In genomic region chr11:103774228-103774530, GRCm38 (mm10) we compare ENCODE assay signal across 8 mouse cellular contexts. TPM values are rescaled to one million over a fixed set of nuclear protein-coding genes. Genes with fewer than 3 reads are reported as not detected.
DNase-seq lines count a peak whose midpoint lies in the region; ATAC-seq and TF ChIP-seq lines count a peak whose summit lies in the region.
"Had no signal": no experiment of that assay in that cellular context is flagged by ENCODE, and none has a peak within 500 bp of the region (broad histone marks: within the 10 kb centered on the region; RNA-seq: fewer than 3 reads in every experiment).

No protein-coding gene starts in this region.

- DNase-seq in lung, embryonic 14.5 days, result no peak
- no peak for DNase-seq in lung, postnatal 14 days
- DNase-seq in limb, embryonic 11.5 days (ENCODE audit: low spot score), result peak; percentile 68
- DNase-seq in left cerebral cortex, adult 8-10 months (ENCODE audit: low spot score in 2 of 2), result no peak
- DNase-seq in cerebellum, postnatal 36 days, result no peak
- DNase-seq: kidney, adult 2 months had no signal

- no peaks in the 10 kb centered on the region for H3K9me3 ChIP-seq in lung, embryonic 14.5 days (ENCODE audit: low read depth, low read length)
- H3K9me3 ChIP-seq in forebrain, embryonic 13.5 days (replicated peaks), result no peaks in the 10 kb centered on the region
- H3K9me3 ChIP-seq in limb, embryonic 11.5 days (ENCODE audit: control insufficient read depth, low read length), result no peaks in the 10 kb centered on the region

- TF ChIP-seq CTCF in lung, embryonic 14.5 days (IDR thresholded peaks at IDR 0.05; ENCODE audit: low read depth), result no peak
- no peak for TF ChIP-seq CTCF in small intestine, adult 2 months (IDR thresholded peaks at IDR 0.05; ENCODE audit: extremely low read depth, insufficient read length, insufficient replicate concordance, low read depth, low read length)

- H3K27ac ChIP-seq in lung, embryonic 14.5 days (ENCODE audit: low read depth), result no peak overlapping the region
- H3K27ac ChIP-seq in forebrain, embryonic 13.5 days, result no peak overlapping the region
- H3K27ac ChIP-seq in limb, embryonic 11.5 days (replicated peaks; ENCODE audit: low read depth, low read length), result no peak overlapping the region
- no peak overlapping the region for H3K27ac ChIP-seq in small intestine, adult 2 months (ENCODE audit: insufficient read depth, low read depth, low read length)

- peak overlapping the region; percentile 48 for H3K4me2 ChIP-seq in lung, embryonic 14.5 days
- H3K4me2 ChIP-seq in forebrain, embryonic 13.5 days, result peak overlapping the region; percentile 66
- peak overlapping the region; percentile 41 for H3K4me2 ChIP-seq in limb, embryonic 11.5 days (ENCODE audit: low read depth, severe bottlenecking)

- H3K36me3 ChIP-seq in lung, embryonic 14.5 days (ENCODE audit: insufficient read depth), result no peaks in the 10 kb centered on the region
- no peaks in the 10 kb centered on the region for H3K36me3 ChIP-seq in forebrain, embryonic 13.5 days (ENCODE audit: poor library complexity, severe bottlenecking)
- H3K36me3 ChIP-seq in limb, embryonic 11.5 days (ENCODE audit: control insufficient read depth, insufficient read depth, low read length), result no peaks in the 10 kb centered on the region
- no peaks in the 10 kb centered on the region for H3K36me3 ChIP-seq in small intestine, adult 2 months (ENCODE audit: control insufficient read depth, insufficient read depth, low read length)

- H3K27me3 ChIP-seq in lung, embryonic 14.5 days (ENCODE audit: insufficient read depth, low read length), result peaks cover 77% of the 10 kb centered on the region
- H3K27me3 ChIP-seq in forebrain, embryonic 13.5 days, result peaks cover 88% of the 10 kb centered on the region
- peaks cover 77% of the 10 kb centered on the region for H3K27me3 ChIP-seq in limb, embryonic 11.5 days (ENCODE audit: control insufficient read depth, insufficient read depth, low read length)
- peaks cover 32% of the 10 kb centered on the region for H3K27me3 ChIP-seq in small intestine, adult 2 months (ENCODE audit: control insufficient read depth, insufficient read depth, low read length)

- no peaks in the 10 kb centered on the region for H3K4me1 ChIP-seq in lung, embryonic 14.5 days (ENCODE audit: insufficient read depth)
- H3K4me1 ChIP-seq in forebrain, embryonic 13.5 days, result peaks cover 36% of the 10 kb centered on the region
- H3K4me1 ChIP-seq in limb, embryonic 11.5 days (ENCODE audit: control insufficient read depth, insufficient read depth, low read length), result peaks cover 12% of the 10 kb centered on the region; the same call in 1 of the 2 replicates
- peaks cover 5% of the 10 kb centered on the region; the same call in 1 of the 2 replicates for H3K4me1 ChIP-seq in small intestine, adult 2 months (ENCODE audit: control insufficient read depth, insufficient read depth, insufficient read length, low read length)

- TF ChIP-seq POLR2A in small intestine, adult 2 months (IDR thresholded peaks at IDR 0.05; ENCODE audit: low read depth, low read length), result no peak

- peak overlapping the region; percentile 25 for H3K4me3 ChIP-seq in lung, embryonic 14.5 days (ENCODE audit: low read depth, low read length)
- H3K4me3 ChIP-seq in forebrain, embryonic 13.5 days, result peak overlapping the region; percentile 42
- H3K4me3 ChIP-seq in limb, embryonic 11.5 days (ENCODE audit: low read depth, low read length), result peak overlapping the region; percentile 25
- peak overlapping the region; percentile 58 for H3K4me3 ChIP-seq in small intestine, adult 2 months (ENCODE audit: low read depth, low read length)

- no peak overlapping the region for H3K9ac ChIP-seq in lung, embryonic 14.5 days
- H3K9ac ChIP-seq in forebrain, embryonic 13.5 days, result peak overlapping the region; percentile 43; the same call in 1 of the 2 replicates
- H3K9ac ChIP-seq in limb, embryonic 11.5 days (ENCODE audit: low read length), result no peak overlapping the region

- WGBS in lung, embryonic 14.5 days, result 1% methylated on average over 19 of the region's 19 CpGs
- WGBS in forebrain, embryonic 13.5 days, result 1% methylated on average over 19 of the region's 19 CpGs
- 0% methylated on average over 19 of the region's 19 CpGs for WGBS in limb, embryonic 11.5 days
- WGBS in small intestine, adult 2 months, result 4% methylated on average over 19 of the region's 19 CpGs

- ATAC-seq in lung, embryonic 14.5 days (ENCODE audit: insufficient read depth), result no peak
- ATAC-seq in forebrain, embryonic 13.5 days, result no peak
- no peak for ATAC-seq in limb, embryonic 11.5 days (ENCODE audit: insufficient number of reproducible peaks, low FRiP score, low TSS enrichment, low read depth)

RNA-seq across cellular contexts. Expression of gene Wnt3, which starts 0.2 kb away (rescaled TPM):
- polyA plus RNA-seq in lung, embryonic 14.5 days (2014; fragmentation: Nextera tagmentation; extraction: Ambion mirVana), result 0.18 TPM in 2 replicates
- polyA plus RNA-seq in forebrain, embryonic 13.5 days (2015; fragmentation: Nextera tagmentation; extraction: Ambion mirVana), result 6.5 TPM in 2 replicates
- polyA plus RNA-seq in limb, embryonic 11.5 days (2014; fragmentation: Nextera tagmentation; extraction: Ambion mirVana), result 5.1 and 6.1 TPM in 2 replicates
- 1.1 and 4.8 TPM in 2 replicates for polyA plus RNA-seq in small intestine, adult 2 months (2012; rRNA removed)
- 1 to 10 TPM; 1.3 to 2.6 (median 1.9) TPM for total RNA-seq in left cerebral cortex, adult 8-10 months (2022)
- polyA plus RNA-seq: kidney, adult 2 months had no signal

RNA-seq across cellular contexts. Expression of gene Wnt9b, which starts 24.6 kb away (rescaled TPM):
- not detected in 2 replicates for polyA plus RNA-seq in lung, embryonic 14.5 days (2014; fragmentation: Nextera tagmentation; extraction: Ambion mirVana)
- polyA plus RNA-seq in forebrain, embryonic 13.5 days (2015; fragmentation: Nextera tagmentation; extraction: Ambion mirVana), result 0.10 and 0.14 TPM in 2 replicates
- 0.73 and 1.0 TPM in 2 replicates for polyA plus RNA-seq in limb, embryonic 11.5 days (2014; fragmentation: Nextera tagmentation; extraction: Ambion mirVana)
- polyA plus RNA-seq in small intestine, adult 2 months (2012; rRNA removed), result 0.04 and 0.10 TPM in 2 replicates
- total RNA-seq in left cerebral cortex, adult 8-10 months (2022), result under 1 TPM; 0.14 to 0.39 (median 0.22) TPM
